Mouse (Mus musculus): ENCODE data around the gene Gm20431. TPM values are rescaled to one million over a fixed set of nuclear protein-coding genes. Genes with fewer than 3 reads are reported as not detected.

The Gm20431 gene
- total RNA-seq, 2 experiments from 2014 or later, result 23.0 to 26.1 TPM

- no peak for DNase-seq
Observed at GRCm38 (mm10) chr2:167568112-167568511, 93.2 kb downstream of the Gm20431 start.

DNA sequence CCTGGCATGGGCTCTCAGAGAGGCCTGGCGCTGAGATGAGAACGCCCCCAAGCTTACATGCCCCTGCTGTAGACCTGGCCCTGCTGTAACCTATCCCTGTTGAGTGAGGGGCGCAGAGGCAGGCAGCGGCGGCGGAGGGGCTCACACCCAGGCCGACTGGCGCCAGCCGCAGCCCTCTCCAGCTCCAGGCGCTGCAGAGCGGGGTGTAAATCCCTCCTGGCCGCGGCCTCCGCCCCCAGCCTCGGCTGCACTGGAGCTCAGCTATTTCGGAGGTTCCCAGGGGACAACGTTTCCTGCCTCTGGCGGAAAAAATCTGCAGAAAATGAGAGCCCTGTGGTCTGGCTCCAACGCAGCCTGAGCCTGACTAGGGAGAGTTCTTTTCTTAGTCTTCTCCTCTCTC is 95.6 kb downstream of the Gm20431 start:
- DNase-seq, result peak; percentile 82

DNA sequence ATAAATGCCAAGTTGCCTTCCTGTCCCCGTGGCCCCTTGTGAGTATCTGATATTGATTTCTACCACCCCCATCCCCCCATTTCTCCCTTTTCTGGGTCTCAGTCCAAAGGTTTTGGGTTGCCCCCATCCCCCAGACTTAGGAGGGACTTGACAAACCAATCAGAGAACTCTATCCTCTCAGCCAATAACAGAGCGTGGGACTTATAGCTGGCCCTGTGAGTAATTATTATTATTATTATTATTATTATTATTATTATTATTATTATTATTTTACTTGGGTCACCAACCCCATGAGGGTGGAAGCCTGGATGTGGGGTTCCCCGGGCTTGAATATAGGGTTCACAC is 96.0 kb downstream of the Gm20431 start:
- no peak for DNase-seq

GRCm38 (mm10) chr2:167564551-167565311 is 96.6 kb downstream of the Gm20431 start:
- DNase-seq, result no peak

GRCm38 (mm10) chr2:167563703-167564102 is 97.6 kb downstream of the Gm20431 start:
- no peak for DNase-seq

GRCm38 (mm10) chr2:167563035-167563434 is 98.3 kb downstream of the Gm20431 start:
- DNase-seq, result no peak

DNA sequence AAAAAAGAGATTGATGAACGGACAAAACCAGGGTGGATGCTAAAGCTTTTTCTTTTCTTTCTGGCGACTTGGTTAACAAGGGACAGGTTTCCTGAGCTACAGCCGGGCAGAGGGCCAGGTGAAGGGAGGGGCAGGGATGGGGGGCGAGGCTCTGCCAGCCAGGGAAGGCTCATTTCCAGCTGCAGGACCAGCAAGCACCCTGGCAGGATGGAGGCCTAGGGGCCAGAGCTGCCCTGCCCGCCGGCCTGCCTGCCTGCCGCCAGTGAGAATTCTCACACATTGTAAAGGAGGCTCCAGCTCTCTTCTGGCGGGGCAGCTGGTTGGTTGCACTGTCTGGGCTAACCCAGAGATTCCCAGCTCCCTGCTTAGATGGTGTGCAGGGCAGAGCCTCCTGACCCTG is 99.2 kb downstream of the Gm20431 start:
- DNase-seq, result peak; percentile 69

DNA sequence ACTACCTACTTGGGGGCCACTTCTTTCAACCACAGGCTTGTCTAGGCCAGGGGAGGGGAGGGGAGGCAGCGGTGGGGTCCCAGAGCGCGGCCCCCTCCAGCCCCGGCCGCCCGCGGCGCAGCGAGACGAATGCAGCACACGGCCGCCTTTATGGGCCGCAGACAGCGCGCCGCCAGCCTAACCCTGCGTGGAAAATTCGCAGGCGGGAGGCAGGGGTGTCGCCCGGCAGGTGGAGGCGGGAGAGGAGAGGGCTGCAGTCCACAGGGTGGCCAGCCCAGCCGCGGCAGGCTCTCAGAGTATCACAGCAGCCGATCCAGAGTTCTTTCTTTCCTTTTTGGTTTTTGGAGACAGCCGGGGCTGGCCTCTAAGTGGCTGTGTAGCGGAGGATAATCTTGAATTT is 101.9 kb downstream of the Gm20431 start:
- DNase-seq, result no peak

Small RNA genes within 50 kb of the gene (microRNA-seq; reads per million reads assigned to microRNA genes)
- gene Gm22355, result 0 reads per million in 2 experiments

Other genes with a start within 250 kb of the Gm20431 start
- gene Slc9a8, start 239.8 kb downstream of the Gm20431 start, total RNA-seq (2021), result 10 to 100 TPM; 29.4 to 30.5 TPM
- gene Rnf114, start 168.9 kb downstream of the Gm20431 start, total RNA-seq (2021), result 10 to 100 TPM; 39.3 to 39.4 TPM
- 10 to 100 TPM; 25.1 to 27.5 TPM for gene Spata2, start 168.6 kb downstream of the Gm20431 start, total RNA-seq (2021)
- 1 to 10 TPM; 4.3 to 5.0 TPM for gene Snai1, start 123.3 kb downstream of the Gm20431 start, total RNA-seq (2021)
- 100 to 1,000 TPM; 131 to 137 TPM for gene Ube2v1, start 29.4 kb downstream of the Gm20431 start, total RNA-seq (2021)
- 10 to 100 TPM; 15.9 to 16.6 TPM for gene Cebpb, start 27.4 kb upstream of the Gm20431 start, total RNA-seq (2021)
- gene Tmem189, start 28.3 kb upstream of the Gm20431 start, total RNA-seq (2021), result 10 to 100 TPM; 41.1 to 41.6 TPM

All from heart, postnatal 4 days (tissue).